Mouse (Mus musculus): ENCODE data around the gene Fam84a. TPM values are rescaled to one million over a fixed set of nuclear protein-coding genes. Genes with fewer than 3 reads are reported as not detected.

Gene Fam84a
- polyA plus RNA-seq, 1 experiment from 2014 or later, result 57.5 TPM

DNA sequence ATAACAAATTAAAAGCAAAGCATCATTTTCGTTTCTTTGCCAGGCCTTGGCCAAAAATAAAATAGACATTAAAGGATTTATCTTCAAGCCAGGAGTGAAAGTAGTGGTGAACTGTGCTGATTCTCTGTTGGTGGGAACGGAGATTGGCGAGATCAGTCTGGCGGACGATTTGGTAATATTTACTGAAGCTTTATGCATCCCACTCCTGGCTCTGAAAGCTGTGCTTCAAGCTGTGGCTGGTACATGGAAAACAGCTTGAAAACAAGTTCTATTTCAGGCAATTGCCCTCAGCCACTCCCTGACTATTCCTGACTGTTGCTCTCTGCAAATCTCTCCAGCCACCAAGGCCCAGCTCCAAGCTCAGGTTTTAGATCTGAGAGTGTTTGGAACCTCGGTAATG lies 37.1 kb downstream of the Fam84a start:
- Histone ChIP-seq H3K4me1 (replicated peaks) (no peaks in the 10 kb centered on the region), H3K9ac (no peak overlapping the region), H3K4me2 (no peak overlapping the region), H3K9me3 (no peaks in the 10 kb centered on the region), H3K4me3 (no peak overlapping the region), H3K36me3 (no peaks in the 10 kb centered on the region), H3K27me3 (no peaks in the 10 kb centered on the region), H3K27ac (replicated peaks) (no peak overlapping the region)
- ATAC-seq (ENCODE audit: low read depth), result no peak
- 90% methylated on average over 6 of the region's 6 CpGs for WGBS

DNA sequence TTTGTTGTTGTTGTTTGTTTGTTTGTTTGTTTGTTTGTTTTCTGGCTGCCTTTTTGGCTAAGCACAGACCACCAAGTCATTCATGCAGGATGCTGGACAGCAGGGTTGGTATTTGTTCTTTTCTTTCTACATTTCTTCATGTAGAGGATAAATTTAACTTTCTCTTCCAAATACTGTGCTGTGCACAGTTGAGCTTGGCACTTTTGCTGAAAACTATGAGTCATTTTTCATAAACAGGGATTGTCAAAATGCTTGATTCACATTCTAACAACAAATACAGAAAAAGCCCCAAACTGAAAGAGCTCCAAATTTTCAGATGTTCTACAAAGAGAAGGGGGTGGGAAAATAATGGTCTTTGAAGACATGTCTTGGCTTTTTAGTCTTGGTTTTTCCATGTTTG lies 54.9 kb downstream of the Fam84a start:
- Histone ChIP-seq H3K4me2 (no peak overlapping the region), H3K4me3 (no peak overlapping the region), H3K4me1 (replicated peaks) (no peaks in the 10 kb centered on the region), H3K36me3 (no peaks in the 10 kb centered on the region), H3K9ac (no peak overlapping the region), H3K9me3 (no peaks in the 10 kb centered on the region), H3K27me3 (no peaks in the 10 kb centered on the region), H3K27ac (replicated peaks) (no peak overlapping the region)
- ATAC-seq (ENCODE audit: low read depth), result no peak

All from neural tube, embryonic 13.5 days (tissue).